Mouse (Mus musculus) frontal cortex, postnatal 25 days (tissue): ENCODE data around the gene Nucks1.

Source experiments
- DNase-seq, 2 experiments: peaks; one replicate each; pipeline ENCODE4 v3.0.0; 2022; ENCODE audit warnings: low spot score in 2 of 2

Nucks1 gene

GRCm38 (mm10) chr1:131965818-131966217 is 55.5 kb downstream of the Nucks1 start:
- DNase-seq = no peak

GRCm38 (mm10) chr1:131967336-131967735 is 57.0 kb downstream of the Nucks1 start:
- DNase-seq = no peak

GRCm38 (mm10) chr1:131968556-131968955 is 58.2 kb downstream of the Nucks1 start:
- DNase-seq = no peak

- no peak for DNase-seq
These were observed 58.6 kb downstream of the Nucks1 start for GRCm38 (mm10) chr1:131968983-131969382.

- no peak for DNase-seq
These were observed 59.5 kb downstream of the Nucks1 start for GRCm38 (mm10) chr1:131969825-131970224.

GRCm38 (mm10) chr1:131970322-131970660 is 60.0 kb downstream of the Nucks1 start:
- DNase-seq = no peak

GRCm38 (mm10) chr1:131970661-131971520 is 60.6 kb downstream of the Nucks1 start:
- no peak for DNase-seq

GRCm38 (mm10) chr1:131971771-131972497 is 61.6 kb downstream of the Nucks1 start:
- no peak for DNase-seq

GRCm38 (mm10) chr1:131972498-131973334 is 62.4 kb downstream of the Nucks1 start:
- DNase-seq = no peak

- DNase-seq = no peak
These were observed 63.7 kb downstream of the Nucks1 start for GRCm38 (mm10) chr1:131973991-131974390.

GRCm38 (mm10) chr1:131976886-131977285 is 66.6 kb downstream of the Nucks1 start:
- DNase-seq = no peak

GRCm38 (mm10) chr1:131980471-131980870 is 70.1 kb downstream of the Nucks1 start:
- DNase-seq = no peak

GRCm38 (mm10) chr1:131981378-131982013 is 71.2 kb downstream of the Nucks1 start:
- peak; percentile 54 to 71 for DNase-seq

- DNase-seq = peak; percentile 53 to 74
These were observed 72.6 kb downstream of the Nucks1 start for GRCm38 (mm10) chr1:131982907-131983306.

- no peak for DNase-seq
These were observed 73.5 kb downstream of the Nucks1 start for GRCm38 (mm10) chr1:131983806-131984205.
